In the genomic region with DNA sequence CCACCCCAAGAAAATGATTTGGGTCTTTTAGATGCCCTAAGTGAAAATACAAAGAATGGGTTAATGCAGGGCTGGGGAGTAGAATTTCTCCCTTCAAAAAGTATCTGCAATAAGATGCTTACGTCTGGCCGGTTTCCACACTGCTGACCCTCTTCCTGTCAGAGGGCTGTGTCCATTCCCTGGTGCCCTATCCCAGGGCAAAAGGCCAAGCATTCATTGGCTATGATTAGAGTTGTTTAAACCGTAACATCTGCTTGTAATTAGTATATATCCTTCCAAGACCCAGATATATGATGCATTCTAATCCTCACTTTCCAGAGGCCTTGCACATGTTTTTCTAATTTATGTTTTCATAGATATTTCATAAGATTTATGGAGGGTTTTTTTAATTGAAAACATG, we compare ENCODE assay signal across 17 mouse cellular contexts.
A peak's percentile ranks its signal among the peaks of the same experiment; 100 is the strongest.
DNase-seq lines count a peak whose midpoint lies in the region; ATAC-seq and TF ChIP-seq lines count a peak whose summit lies in the region.
"Had no signal": no experiment of that assay in that cellular context is flagged by ENCODE, and none has a peak within 500 bp of the region (broad histone marks: within the 10 kb centered on the region; RNA-seq: fewer than 3 reads in every experiment).

No protein-coding gene starts in this region.

- no peak overlapping the region for H3K9ac ChIP-seq in lung, embryonic 15.5 days
- no peak overlapping the region for H3K9ac ChIP-seq in limb, embryonic 13.5 days
- H3K9ac ChIP-seq: forebrain, postnatal 0 days; limb, embryonic 15.5 days had no signal

- DNase-seq in gastrocnemius, postnatal 4 days (ENCODE audit: low spot score in 2 of 2): peak; percentile 35 to 79
- no peak for DNase-seq in gastrocnemius, adult 18-20 months (ENCODE audit: low spot score)
- no peak for DNase-seq in lung, adult 2 months
- DNase-seq in embryonic facial prominence, embryonic 10.5 days (ENCODE audit: low spot score): peak; percentile 78
- DNase-seq: cerebellum, adult 18-20 months; forebrain, postnatal 0 days; kidney, adult 9 months; layer of hippocampus, adult 9-11 months; lung, postnatal 4 days; right cerebral cortex, postnatal 14 days had no signal

- H3K4me1 ChIP-seq in lung, embryonic 15.5 days: peaks cover 7% of the 10 kb centered on the region; the same call in 1 of the 2 replicates
- H3K4me1 ChIP-seq in lung, adult 2 months (ENCODE audit: control insufficient read depth, insufficient read depth, low read length): no peaks in the 10 kb centered on the region
- H3K4me1 ChIP-seq in embryonic facial prominence, embryonic 10.5 days: peaks cover 31% of the 10 kb centered on the region
- peaks cover 10% of the 10 kb centered on the region; the same call in 1 of the 2 replicates for H3K4me1 ChIP-seq in limb, embryonic 13.5 days
- H3K4me1 ChIP-seq: heart, embryonic 10.5 days had no signal

- ATAC-seq in lung, embryonic 15.5 days (ENCODE audit: borderline replicate concordance, extremely low read depth, low FRiP score, low TSS enrichment): peak; percentile 74; the same call in 1 of the 2 replicates
- peak; percentile 84 for ATAC-seq in limb, embryonic 13.5 days (ENCODE audit: low FRiP score, low read depth)
- no peak for ATAC-seq in activated CD4-positive, CD25-positive, alpha-beta regulatory T cell, adult 4 months
- no peak for ATAC-seq in megakaryocyte, adult 5-6 weeks (ENCODE audit: poor library complexity, severe bottlenecking)
- ATAC-seq: forebrain, postnatal 0 days had no signal

- H3K27ac ChIP-seq in lung, embryonic 15.5 days: no peak overlapping the region
- peak overlapping the region; percentile 67; the same call in 1 of the 2 replicates for H3K27ac ChIP-seq in embryonic facial prominence, embryonic 10.5 days (replicated peaks)
- no peak overlapping the region for H3K27ac ChIP-seq in limb, embryonic 13.5 days
- H3K27ac ChIP-seq: heart, embryonic 10.5 days; limb, embryonic 15.5 days had no signal

- H3K4me2 ChIP-seq in lung, embryonic 15.5 days: no peak overlapping the region
- H3K4me2 ChIP-seq in limb, embryonic 13.5 days (replicated peaks): no peak overlapping the region
- H3K4me2 ChIP-seq: limb, embryonic 15.5 days had no signal

- TF ChIP-seq CTCF in lung, adult 2 months (IDR thresholded peaks at IDR 0.05; ENCODE audit: insufficient read depth, low read length): no peak

- no peaks in the 10 kb centered on the region for H3K36me3 ChIP-seq in lung, embryonic 15.5 days
- H3K36me3 ChIP-seq in embryonic facial prominence, embryonic 10.5 days (replicated peaks): no peaks in the 10 kb centered on the region
- H3K36me3 ChIP-seq in limb, embryonic 13.5 days: no peaks in the 10 kb centered on the region
- H3K36me3 ChIP-seq: G1E; limb, embryonic 15.5 days had no signal

- no peaks in the 10 kb centered on the region for H3K27me3 ChIP-seq in lung, embryonic 15.5 days
- no peaks in the 10 kb centered on the region for H3K27me3 ChIP-seq in embryonic facial prominence, embryonic 10.5 days (replicated peaks; ENCODE audit: low read depth, poor library complexity, severe bottlenecking)
- no peaks in the 10 kb centered on the region for H3K27me3 ChIP-seq in limb, embryonic 13.5 days
- H3K27me3 ChIP-seq: limb, embryonic 15.5 days had no signal

- H3K9me3 ChIP-seq in lung, embryonic 15.5 days: no peaks in the 10 kb centered on the region
- H3K9me3 ChIP-seq in embryonic facial prominence, embryonic 10.5 days: no peaks in the 10 kb centered on the region
- no peaks in the 10 kb centered on the region for H3K9me3 ChIP-seq in limb, embryonic 13.5 days
- H3K9me3 ChIP-seq: G1E; heart, embryonic 10.5 days; limb, embryonic 15.5 days had no signal

- 23% methylated on average over 3 of the region's 3 CpGs for WGBS in lung, embryonic 15.5 days
- 39% methylated on average over 3 of the region's 3 CpGs for WGBS in lung, adult 2 months
- WGBS in embryonic facial prominence, embryonic 10.5 days: 18% methylated on average over 3 of the region's 3 CpGs
- WGBS in limb, embryonic 13.5 days: 8% methylated on average over 3 of the region's 3 CpGs

- H3K4me3 ChIP-seq in lung, embryonic 15.5 days: no peak overlapping the region
- no peak overlapping the region for H3K4me3 ChIP-seq in lung, adult 2 months (replicated peaks; ENCODE audit: extremely low read depth, low read depth, low read length)
- no peak overlapping the region for H3K4me3 ChIP-seq in embryonic facial prominence, embryonic 10.5 days
- H3K4me3 ChIP-seq in limb, embryonic 13.5 days: no peak overlapping the region
- H3K4me3 ChIP-seq: heart, embryonic 10.5 days; limb, embryonic 15.5 days had no signal

- no peak for TF ChIP-seq POLR2A in lung, adult 2 months (IDR thresholded peaks at IDR 0.05; ENCODE audit: borderline replicate concordance, extremely low read depth, low read depth, low read length)

Comparison
In these comparisons a context has a peak if more than half of its experiments do, and no peak if none do; other contexts are left out.
1. DNase-seq: peak in gastrocnemius, postnatal 4 days (2 of 2) and embryonic facial prominence, embryonic 10.5 days (single experiment); none in gastrocnemius, adult 18-20 months (single experiment) and lung, adult 2 months (single experiment).
2. ATAC-seq: peak in lung, embryonic 15.5 days (single experiment) and limb, embryonic 13.5 days (single experiment); none in activated CD4-positive, CD25-positive, alpha-beta regulatory T cell, adult 4 months (single experiment) and megakaryocyte, adult 5-6 weeks (single experiment).